Mouse (Mus musculus): ENCODE measurements at regions not wholly inside any gene's neighbourhood (a gene's known extent, or its start where the extent isn't known, plus 50 kb on each side); places are given as distances from the start of the nearest gene placed in this dataset.

- no peak for DNase-seq (ENCODE audit: low spot score)
These were observed 54.0 kb upstream of the Shb start for GRCm38 (mm10) chr4:45586310-45586709.

GRCm38 (mm10) chr4:45585188-45585820, 53.0 kb upstream of the Shb start:
- DNase-seq (ENCODE audit: low spot score): no peak

- no peak for DNase-seq (ENCODE audit: low spot score)
These were observed 51.7 kb upstream of the Shb start for GRCm38 (mm10) chr4:45583966-45584365.

- no peak for DNase-seq (ENCODE audit: low spot score)
These were observed 50.2 kb upstream of the Shb start for GRCm38 (mm10) chr4:45582496-45582895.

Data from embryo, embryonic 10 days (tissue).